Mouse (Mus musculus): ENCODE results near the gene Kat6b. TPM values are rescaled to one million over a fixed set of nuclear protein-coding genes. Genes with fewer than 3 reads are reported as not detected.
"Not testable (repeated sequence)": the region's sequence is repeated elsewhere in the genome, so short reads cannot be mapped to it uniquely, and the experiment has no call there.

Gene Kat6b
- polyA plus RNA-seq, 1 experiment from 2014 or later = 20.0 TPM

GRCm38 (mm10) chr14:21458696-21459095 lies 22.5 kb upstream of the Kat6b start:
- Histone ChIP-seq H3K4me1 (replicated peaks) (no peaks in the 10 kb centered on the region), H3K9ac (no peak overlapping the region), H3K4me2 (no peak overlapping the region), H3K27me3 (no peaks in the 10 kb centered on the region), H3K4me3 (no peak overlapping the region), H3K36me3 (no peaks in the 10 kb centered on the region), H3K9me3 (no peaks in the 10 kb centered on the region), H3K27ac (no peak overlapping the region)
- WGBS = 85% methylated on average over 6 of the region's 7 CpGs
- ATAC-seq (ENCODE audit: low FRiP score) = no peak

GRCm38 (mm10) chr14:21459163-21459562 lies 22.1 kb upstream of the Kat6b start:
- no peaks in the 10 kb centered on the region for H3K9me3 ChIP-seq
- no peaks in the 10 kb centered on the region for H3K4me1 ChIP-seq (replicated peaks)
- no peak overlapping the region for H3K27ac ChIP-seq
- H3K9ac ChIP-seq = no peak overlapping the region
- H3K4me2 ChIP-seq = no peak overlapping the region
- no peak overlapping the region for H3K4me3 ChIP-seq
- no peak for ATAC-seq (ENCODE audit: low FRiP score)
- H3K36me3 ChIP-seq = no peaks in the 10 kb centered on the region
- 88% methylated on average over 4 of the region's 4 CpGs for WGBS
- H3K27me3 ChIP-seq = no peaks in the 10 kb centered on the region

- WGBS = 96% methylated on average over 3 of the region's 3 CpGs
These were observed 18.8 kb upstream of the Kat6b start for GRCm38 (mm10) chr14:21462398-21462797.

GRCm38 (mm10) chr14:21463117-21463712 lies 18.0 kb upstream of the Kat6b start:
- no peaks in the 10 kb centered on the region for H3K36me3 ChIP-seq
- no peaks in the 10 kb centered on the region for H3K27me3 ChIP-seq
- H3K4me1 ChIP-seq (replicated peaks) = no peaks in the 10 kb centered on the region
- no peak for ATAC-seq (ENCODE audit: low FRiP score)
- no peak overlapping the region for H3K27ac ChIP-seq
- H3K9me3 ChIP-seq = no peaks in the 10 kb centered on the region
- no peak overlapping the region for H3K4me3 ChIP-seq
- H3K4me2 ChIP-seq = no peak overlapping the region
- 96% methylated on average over 9 of the region's 9 CpGs for WGBS
- H3K9ac ChIP-seq = no peak overlapping the region

More at GRCm38 (mm10) chr14:21462398-21462797, 18.8 kb upstream of the Kat6b start:
- no peak for ATAC-seq (ENCODE audit: low FRiP score)
- no peak overlapping the region for H3K4me3 ChIP-seq
- no peak overlapping the region for H3K27ac ChIP-seq
- no peak overlapping the region for H3K9ac ChIP-seq
- no peaks in the 10 kb centered on the region for H3K4me1 ChIP-seq (replicated peaks)
- no peaks in the 10 kb centered on the region for H3K36me3 ChIP-seq
- H3K27me3 ChIP-seq = no peaks in the 10 kb centered on the region
- no peaks in the 10 kb centered on the region for H3K9me3 ChIP-seq
- H3K4me2 ChIP-seq = no peak overlapping the region

GRCm38 (mm10) chr14:21470386-21470785 lies 10.8 kb upstream of the Kat6b start:
- Histone ChIP-seq H3K9ac (no peak overlapping the region), H3K27me3 (no peaks in the 10 kb centered on the region), H3K4me2 (no peak overlapping the region), H3K36me3 (no peaks in the 10 kb centered on the region), H3K4me3 (no peak overlapping the region), H3K9me3 (no peaks in the 10 kb centered on the region), H3K27ac (no peak overlapping the region), H3K4me1 (replicated peaks) (no peaks in the 10 kb centered on the region)
- no peak for ATAC-seq (ENCODE audit: low FRiP score)
- 87% methylated on average over 5 of the region's 5 CpGs for WGBS

- Histone ChIP-seq H3K4me1 (replicated peaks) (no peaks in the 10 kb centered on the region), H3K9me3 (no peaks in the 10 kb centered on the region), H3K4me3 (no peak overlapping the region), H3K27me3 (no peaks in the 10 kb centered on the region), H3K9ac (no peak overlapping the region), H3K4me2 (no peak overlapping the region), H3K27ac (no peak overlapping the region), H3K36me3 (no peaks in the 10 kb centered on the region)
- no peak for ATAC-seq (ENCODE audit: low FRiP score)
- WGBS = 96% methylated on average over 2 of the region's 2 CpGs
These were observed 9.3 kb upstream of the Kat6b start for GRCm38 (mm10) chr14:21471975-21472374.

- H3K27me3 ChIP-seq; H3K4me1 ChIP-seq (replicated peaks); H3K4me2 ChIP-seq; H3K4me3 ChIP-seq; ATAC-seq (ENCODE audit: low FRiP score); H3K9ac ChIP-seq; H3K27ac ChIP-seq; H3K9me3 ChIP-seq; H3K36me3 ChIP-seq: not testable (repeated sequence)
- WGBS = 86% methylated on average over 4 of the region's 4 CpGs
These were observed 6.6 kb upstream of the Kat6b start for GRCm38 (mm10) chr14:21474593-21475132.

GRCm38 (mm10) chr14:21477181-21477580 lies 4.1 kb upstream of the Kat6b start:
- Histone ChIP-seq H3K9me3 (no peaks in the 10 kb centered on the region), H3K4me1 (replicated peaks) (no peaks in the 10 kb centered on the region), H3K36me3 (no peaks in the 10 kb centered on the region), H3K4me3 (no peak overlapping the region), H3K27ac (no peak overlapping the region), H3K4me2 (no peak overlapping the region), H3K27me3 (no peaks in the 10 kb centered on the region), H3K9ac (no peak overlapping the region)
- no peak for ATAC-seq (ENCODE audit: low FRiP score)
- WGBS = 93% methylated on average over 2 of the region's 2 CpGs

- WGBS = 94% methylated on average over 8 of the region's 8 CpGs
- Histone ChIP-seq H3K9ac (no peak overlapping the region), H3K36me3 (no peaks in the 10 kb centered on the region), H3K4me2 (no peak overlapping the region), H3K27me3 (no peaks in the 10 kb centered on the region), H3K4me1 (replicated peaks) (no peaks in the 10 kb centered on the region), H3K9me3 (no peaks in the 10 kb centered on the region), H3K27ac (no peak overlapping the region), H3K4me3 (no peak overlapping the region)
- no peak for ATAC-seq (ENCODE audit: low FRiP score)
These were observed 1.7 kb upstream of the Kat6b start for GRCm38 (mm10) chr14:21479566-21479965.

GRCm38 (mm10) chr14:21480191-21480590 lies 1.0 kb upstream of the Kat6b start:
- no peak overlapping the region for H3K4me3 ChIP-seq
- no peak for ATAC-seq (ENCODE audit: low FRiP score)
- no peaks in the 10 kb centered on the region for H3K36me3 ChIP-seq
- H3K27me3 ChIP-seq = no peaks in the 10 kb centered on the region
- no peak overlapping the region for H3K27ac ChIP-seq
- H3K9ac ChIP-seq = no peak overlapping the region
- WGBS = 97% methylated on average over 5 of the region's 5 CpGs
- no peaks in the 10 kb centered on the region for H3K9me3 ChIP-seq
- H3K4me2 ChIP-seq = no peak overlapping the region
- no peaks in the 10 kb centered on the region for H3K4me1 ChIP-seq (replicated peaks)

GRCm38 (mm10) chr14:21484199-21484598 lies 3.0 kb downstream of the Kat6b start:
- Histone ChIP-seq H3K4me2 (no peak overlapping the region), H3K4me1 (replicated peaks) (peaks cover 5% of the 10 kb centered on the region; the same call in 1 of the 2 replicates), H3K36me3 (no peaks in the 10 kb centered on the region), H3K27ac (no peak overlapping the region), H3K9ac (no peak overlapping the region), H3K27me3 (no peaks in the 10 kb centered on the region), H3K4me3 (no peak overlapping the region), H3K9me3 (no peaks in the 10 kb centered on the region)
- ATAC-seq (ENCODE audit: low FRiP score) = no peak
- 76% methylated on average over 2 of the region's 2 CpGs for WGBS

- 93% methylated on average over 10 of the region's 10 CpGs for WGBS
- Histone ChIP-seq H3K4me1 (replicated peaks) (peaks cover 6% of the 10 kb centered on the region; the same call in 1 of the 2 replicates), H3K27ac (no peak overlapping the region), H3K36me3 (no peaks in the 10 kb centered on the region), H3K9me3 (no peaks in the 10 kb centered on the region), H3K9ac (no peak overlapping the region), H3K27me3 (no peaks in the 10 kb centered on the region), H3K4me2 (no peak overlapping the region), H3K4me3 (no peak overlapping the region)
- ATAC-seq (ENCODE audit: low FRiP score) = no peak
These were observed 3.5 kb downstream of the Kat6b start for GRCm38 (mm10) chr14:21484693-21485092.

- H3K4me2 ChIP-seq = no peak overlapping the region
- no peak for ATAC-seq (ENCODE audit: low FRiP score)
- no peak overlapping the region for H3K9ac ChIP-seq
- H3K9me3 ChIP-seq = no peaks in the 10 kb centered on the region
- 93% methylated on average over 3 of the region's 3 CpGs for WGBS
- H3K27me3 ChIP-seq = no peaks in the 10 kb centered on the region
- no peak overlapping the region for H3K27ac ChIP-seq
- H3K4me1 ChIP-seq (replicated peaks) = peaks cover 6% of the 10 kb centered on the region; the same call in 1 of the 2 replicates
- no peaks in the 10 kb centered on the region for H3K36me3 ChIP-seq
- no peak overlapping the region for H3K4me3 ChIP-seq
These were observed 4.8 kb downstream of the Kat6b start for GRCm38 (mm10) chr14:21485961-21486520.

All from hindbrain, embryonic 13.5 days (tissue).